8 mouse cellular contexts compared by ENCODE assay signal in the genomic region with DNA sequence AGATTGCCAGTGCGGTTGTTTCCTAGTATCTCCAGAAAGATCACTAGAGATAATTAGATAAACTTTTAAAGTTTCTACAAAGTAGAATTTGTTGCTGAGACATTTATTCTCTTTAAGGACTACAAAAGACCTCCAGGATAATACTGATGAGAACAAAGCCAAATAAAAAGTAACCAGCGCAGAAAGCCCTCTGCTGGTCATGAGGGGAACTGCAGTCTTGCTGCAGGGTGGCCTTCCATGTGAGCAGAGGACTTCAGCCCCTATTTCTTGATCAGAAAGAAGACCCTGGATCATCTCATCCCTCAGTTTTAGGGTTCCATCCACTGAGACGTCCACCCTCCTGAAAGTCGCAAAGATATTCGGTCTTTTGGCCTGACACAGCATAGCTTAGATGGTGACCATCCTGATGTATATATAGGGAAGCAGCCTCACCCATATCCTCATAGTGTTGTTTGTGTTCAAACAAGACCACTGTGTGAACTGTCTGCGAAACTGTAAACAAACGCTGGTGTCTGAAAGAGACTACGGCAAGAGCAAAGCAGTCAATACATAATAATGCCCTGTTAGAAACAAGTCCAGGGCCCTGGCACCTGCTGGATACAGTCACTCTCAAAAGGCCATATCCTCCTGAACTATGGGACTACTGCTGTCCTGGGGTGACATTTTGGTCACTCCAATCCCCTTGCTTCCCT.
DNase-seq lines count a peak whose midpoint lies in the region; ATAC-seq lines count a peak whose summit lies in the region.

No protein-coding gene starts in this region.

- peak overlapping the region; percentile 51 for H3K4me3 ChIP-seq in midbrain, embryonic 15.5 days

- H3K4me1 ChIP-seq in midbrain, embryonic 15.5 days = peaks cover 24% of the 10 kb centered on the region

- no peaks in the 10 kb centered on the region for H3K9me3 ChIP-seq in midbrain, embryonic 15.5 days

- ATAC-seq in frontal cortex, adult (ENCODE audit: low TSS enrichment) = no peak
- no peak for ATAC-seq in midbrain, embryonic 15.5 days (replicated peaks)

- H3K9ac ChIP-seq in midbrain, embryonic 15.5 days = no peak overlapping the region

- WGBS in midbrain, embryonic 15.5 days = 55% methylated on average over 8 of the region's 8 CpGs

- H3K4me2 ChIP-seq in midbrain, embryonic 15.5 days = peak overlapping the region; percentile 85

- no peaks in the 10 kb centered on the region for H3K36me3 ChIP-seq in midbrain, embryonic 15.5 days (replicated peaks)

- H3K27ac ChIP-seq in midbrain, embryonic 15.5 days = no peak overlapping the region

- peak; percentile 48 to 50 for DNase-seq in frontal cortex, postnatal 25 days (ENCODE audit: low spot score in 2 of 2)
- peak; percentile 36 for DNase-seq in urinary bladder, postnatal 14 days (ENCODE audit: low spot score)
- DNase-seq in urinary bladder, postnatal 10 days (ENCODE audit: low spot score) = no peak
- DNase-seq in embryo, embryonic 9.5 days (ENCODE audit: extremely low spot score) = peak; percentile 41
- DNase-seq in kidney, postnatal 10 days = peak; percentile 73
- no peak for DNase-seq in B cell, adult 2 months

- no peaks in the 10 kb centered on the region for H3K27me3 ChIP-seq in midbrain, embryonic 15.5 days (replicated peaks)

Comparison
In these comparisons a context has a peak if more than half of its experiments do, and no peak if none do; other contexts are left out.
1. DNase-seq: peak in frontal cortex, postnatal 25 days (2 of 2), urinary bladder, postnatal 14 days (single experiment), embryo, embryonic 9.5 days (single experiment) and kidney, postnatal 10 days (single experiment); none in urinary bladder, postnatal 10 days (single experiment) and B cell, adult 2 months (0 of 2).